Mouse (Mus musculus): ENCODE data around the gene Hadha. TPM values are rescaled to one million over a fixed set of nuclear protein-coding genes. Genes with fewer than 3 reads are reported as not detected.

The Hadha gene
- polyA plus RNA-seq, 1 experiment from 2014 or later = 110 TPM

DNA sequence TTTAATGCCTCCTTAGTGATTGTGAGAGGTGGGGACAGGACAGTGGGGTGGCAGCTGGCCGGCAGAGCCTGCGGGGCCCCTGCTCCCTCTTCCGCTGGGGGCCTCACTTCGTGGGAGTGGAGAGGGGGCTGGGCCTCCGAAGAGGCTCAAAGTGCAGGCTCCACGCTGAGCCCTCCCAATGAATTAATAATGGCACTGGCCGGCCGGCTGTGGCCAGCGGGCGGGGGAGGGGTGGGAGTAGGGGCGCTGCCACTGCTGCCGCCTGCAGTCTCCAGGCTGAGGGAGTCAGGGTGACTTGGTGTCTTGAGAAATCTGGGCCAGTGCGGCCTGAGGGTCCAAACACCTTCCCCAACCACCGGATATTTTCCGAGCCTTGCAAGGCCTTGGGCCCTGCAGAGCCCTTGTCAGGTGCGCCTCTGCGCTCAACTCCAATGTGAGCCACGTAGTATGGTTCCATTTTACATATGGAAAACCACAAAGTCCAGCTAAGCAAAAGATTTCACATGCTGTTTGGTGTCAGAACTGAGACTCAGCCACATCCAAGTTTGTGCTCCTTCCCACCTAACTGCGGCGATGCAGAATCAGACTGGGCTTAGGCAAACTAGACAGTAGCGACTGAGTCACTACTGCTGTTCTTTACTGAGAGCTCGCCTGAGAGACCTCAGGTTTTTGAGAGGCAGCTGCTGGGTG lies 44.4 kb downstream of the Hadha start:
- ATAC-seq = no peak

DNA sequence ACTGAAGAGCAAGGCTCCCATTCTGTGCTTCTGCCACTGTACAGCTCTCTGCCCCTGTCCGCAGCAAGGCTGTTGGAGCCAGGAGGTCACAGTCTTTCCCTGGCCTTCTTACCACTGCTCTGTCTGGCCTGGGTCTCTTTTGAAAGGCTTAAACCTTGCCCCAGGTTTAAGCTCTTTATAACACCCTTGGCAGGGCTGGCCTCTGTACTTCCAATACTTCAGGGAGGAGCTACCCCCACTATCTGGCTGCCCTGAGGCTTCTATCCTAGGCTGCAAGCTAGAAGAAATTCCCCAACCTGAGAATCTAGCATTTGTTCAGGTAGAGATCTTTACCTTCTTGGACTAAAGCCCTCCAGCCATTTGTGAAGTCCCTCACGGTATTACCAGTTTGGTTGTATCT lies 45.1 kb downstream of the Hadha start:
- no peaks in the 10 kb centered on the region for H3K36me3 ChIP-seq (ENCODE audit: insufficient read depth, low read length)
- no peak for DNase-seq (ENCODE audit: low spot score)
- TF ChIP-seq CTCF (IDR thresholded peaks at IDR 0.05) (no peak), EP300 (IDR thresholded peaks at IDR 0.05) (no peak)
- ATAC-seq = no peak
- H3K4me1 ChIP-seq (ENCODE audit: insufficient read depth, low read depth, low read length) = peaks cover 7% of the 10 kb centered on the region; the same call in 1 of the 2 replicates
- WGBS = 64% methylated on average over 2 of the region's 2 CpGs
- no peaks in the 10 kb centered on the region for H3K9me3 ChIP-seq (ENCODE audit: low read length)
- H3K4me2 ChIP-seq (replicated peaks; ENCODE audit: low read depth, low read length) = no peak overlapping the region
- H3K27ac ChIP-seq (ENCODE audit: low read length) = no peak overlapping the region
- H3K4me3 ChIP-seq (ENCODE audit: low read depth, low read length) = no peak overlapping the region
- peaks cover 44% of the 10 kb centered on the region for H3K27me3 ChIP-seq (replicated peaks; ENCODE audit: insufficient read depth, low read length)
- no peak overlapping the region for H3K9ac ChIP-seq (replicated peaks; ENCODE audit: low read depth)

More for the DNA sequence above, 44.4 kb downstream of the Hadha start:
- H3K36me3 ChIP-seq (ENCODE audit: insufficient read depth, low read length) = no peaks in the 10 kb centered on the region
- 19% methylated on average over 21 of the region's 22 CpGs for WGBS
- H3K4me3 ChIP-seq (ENCODE audit: low read depth, low read length) = no peak overlapping the region
- H3K4me1 ChIP-seq (ENCODE audit: insufficient read depth, low read depth, low read length) = peaks cover 3% of the 10 kb centered on the region; the same call in 1 of the 2 replicates
- peak overlapping the region; percentile 33; the same call in 1 of the 2 replicates for H3K4me2 ChIP-seq (replicated peaks; ENCODE audit: low read depth, low read length)
- no peaks in the 10 kb centered on the region for H3K9me3 ChIP-seq (ENCODE audit: low read length)
- no peak for TF ChIP-seq CTCF (IDR thresholded peaks at IDR 0.05)
- no peak for TF ChIP-seq EP300 (IDR thresholded peaks at IDR 0.05)
- no peak overlapping the region for H3K9ac ChIP-seq (replicated peaks; ENCODE audit: low read depth)
- H3K27me3 ChIP-seq (replicated peaks; ENCODE audit: insufficient read depth, low read length) = peaks cover 40% of the 10 kb centered on the region
- DNase-seq (ENCODE audit: low spot score) = no peak
- H3K27ac ChIP-seq (ENCODE audit: low read length) = no peak overlapping the region

GRCm38 (mm10) chr5:30108233-30108632 lies 46.7 kb downstream of the Hadha start:
- ATAC-seq (no peak), DNase-seq (ENCODE audit: low spot score) (no peak)
- Histone ChIP-seq H3K36me3 (ENCODE audit: insufficient read depth, low read length) (no peaks in the 10 kb centered on the region), H3K27me3 (replicated peaks; ENCODE audit: insufficient read depth, low read length) (peaks cover 41% of the 10 kb centered on the region), H3K9ac (replicated peaks; ENCODE audit: low read depth) (no peak overlapping the region), H3K4me3 (ENCODE audit: low read depth, low read length) (no peak overlapping the region), H3K4me1 (ENCODE audit: insufficient read depth, low read depth, low read length) (peaks cover 9% of the 10 kb centered on the region; the same call in 1 of the 2 replicates), H3K4me2 (replicated peaks; ENCODE audit: low read depth, low read length) (no peak overlapping the region), H3K27ac (ENCODE audit: low read length) (no peak overlapping the region), H3K9me3 (ENCODE audit: low read length) (no peaks in the 10 kb centered on the region)
- no peak for TF ChIP-seq CTCF (IDR thresholded peaks at IDR 0.05)
- TF ChIP-seq EP300 (IDR thresholded peaks at IDR 0.05) = no peak
- 81% methylated on average over 6 of the region's 6 CpGs for WGBS

- H3K9ac ChIP-seq (replicated peaks; ENCODE audit: low read depth) = no peak overlapping the region
- WGBS = 18% methylated on average over 5 of the region's 5 CpGs
- DNase-seq (ENCODE audit: low spot score) (no peak), ATAC-seq (no peak)
- no peak for TF ChIP-seq EP300 (IDR thresholded peaks at IDR 0.05)
- H3K27me3 ChIP-seq (replicated peaks; ENCODE audit: insufficient read depth, low read length) = peaks cover 36% of the 10 kb centered on the region
- H3K36me3 ChIP-seq (ENCODE audit: insufficient read depth, low read length) = no peaks in the 10 kb centered on the region
- peaks cover 9% of the 10 kb centered on the region; the same call in 1 of the 2 replicates for H3K4me1 ChIP-seq (ENCODE audit: insufficient read depth, low read depth, low read length)
- H3K4me2 ChIP-seq (replicated peaks; ENCODE audit: low read depth, low read length) = no peak overlapping the region
- no peaks in the 10 kb centered on the region for H3K9me3 ChIP-seq (ENCODE audit: low read length)
- H3K27ac ChIP-seq (ENCODE audit: low read length) = no peak overlapping the region
- no peak overlapping the region for H3K4me3 ChIP-seq (ENCODE audit: low read depth, low read length)
Observed at GRCm38 (mm10) chr5:30107611-30108041, 47.3 kb downstream of the Hadha start.

GRCm38 (mm10) chr5:30107186-30107585 lies 47.8 kb downstream of the Hadha start:
- TF ChIP-seq CTCF (IDR thresholded peaks at IDR 0.05) (no peak), EP300 (IDR thresholded peaks at IDR 0.05) (no peak)
- no peaks in the 10 kb centered on the region for H3K36me3 ChIP-seq (ENCODE audit: insufficient read depth, low read length)
- H3K4me2 ChIP-seq (replicated peaks; ENCODE audit: low read depth, low read length) = no peak overlapping the region
- peaks cover 9% of the 10 kb centered on the region; the same call in 1 of the 2 replicates for H3K4me1 ChIP-seq (ENCODE audit: insufficient read depth, low read depth, low read length)
- no peak overlapping the region for H3K4me3 ChIP-seq (ENCODE audit: low read depth, low read length)
- WGBS = 12% methylated on average over 7 of the region's 7 CpGs
- H3K9me3 ChIP-seq (ENCODE audit: low read length) = no peaks in the 10 kb centered on the region
- H3K27me3 ChIP-seq (replicated peaks; ENCODE audit: insufficient read depth, low read length) = peaks cover 34% of the 10 kb centered on the region
- H3K27ac ChIP-seq (ENCODE audit: low read length) = no peak overlapping the region
- ATAC-seq = no peak
- H3K9ac ChIP-seq (replicated peaks; ENCODE audit: low read depth) = no peak overlapping the region
- DNase-seq (ENCODE audit: low spot score) = no peak

DNA sequence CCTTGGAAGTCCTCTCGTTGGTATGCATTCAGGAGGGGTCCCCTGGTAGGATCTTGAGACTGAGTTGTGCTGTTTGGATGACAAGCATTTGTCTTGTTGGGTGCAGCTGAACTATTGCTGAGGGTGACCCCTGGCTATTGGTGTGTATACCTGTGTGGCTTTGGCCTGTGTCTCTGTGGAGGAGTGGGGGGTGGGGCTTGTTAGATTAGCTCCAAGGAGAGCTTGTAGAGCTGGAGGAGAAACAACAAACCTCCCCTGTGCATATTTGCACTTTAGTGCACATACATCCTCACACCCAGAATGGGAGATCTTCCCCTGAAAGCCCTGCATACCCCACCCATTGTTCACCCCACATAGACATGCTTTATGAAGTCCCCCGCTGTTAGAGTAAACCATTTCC lies 48.2 kb downstream of the Hadha start:
- H3K4me2 ChIP-seq (replicated peaks; ENCODE audit: low read depth, low read length) = no peak overlapping the region
- no peak for ATAC-seq
- TF ChIP-seq EP300 (IDR thresholded peaks at IDR 0.05) (no peak), CTCF (IDR thresholded peaks at IDR 0.05) (no peak)
- no peak overlapping the region for H3K27ac ChIP-seq (ENCODE audit: low read length)
- peaks cover 9% of the 10 kb centered on the region; the same call in 1 of the 2 replicates for H3K4me1 ChIP-seq (ENCODE audit: insufficient read depth, low read depth, low read length)
- no peak overlapping the region for H3K4me3 ChIP-seq (ENCODE audit: low read depth, low read length)
- H3K27me3 ChIP-seq (replicated peaks; ENCODE audit: insufficient read depth, low read length) = peaks cover 34% of the 10 kb centered on the region
- H3K36me3 ChIP-seq (ENCODE audit: insufficient read depth, low read length) = no peaks in the 10 kb centered on the region
- 29% methylated on average over 2 of the region's 2 CpGs for WGBS
- no peaks in the 10 kb centered on the region for H3K9me3 ChIP-seq (ENCODE audit: low read length)
- no peak overlapping the region for H3K9ac ChIP-seq (replicated peaks; ENCODE audit: low read depth)
- DNase-seq (ENCODE audit: low spot score) = no peak

Measured in lung, postnatal 0 days (tissue).